Mouse (Mus musculus) natural killer cell, adult 2 months (primary cell): Measurements from ENCODE around the gene Pik3ca.
"Not testable (repeated sequence)": the region's sequence is repeated elsewhere in the genome, so short reads cannot be mapped to it uniquely, and the experiment has no call there.

ENCODE experiments used
- DNase-seq, 2 experiments: peaks; one replicate each; pipeline ENCODE4 v3.0.0; 2022; ENCODE audit warnings: low spot score in 2 of 2

Pik3ca gene

DNA sequence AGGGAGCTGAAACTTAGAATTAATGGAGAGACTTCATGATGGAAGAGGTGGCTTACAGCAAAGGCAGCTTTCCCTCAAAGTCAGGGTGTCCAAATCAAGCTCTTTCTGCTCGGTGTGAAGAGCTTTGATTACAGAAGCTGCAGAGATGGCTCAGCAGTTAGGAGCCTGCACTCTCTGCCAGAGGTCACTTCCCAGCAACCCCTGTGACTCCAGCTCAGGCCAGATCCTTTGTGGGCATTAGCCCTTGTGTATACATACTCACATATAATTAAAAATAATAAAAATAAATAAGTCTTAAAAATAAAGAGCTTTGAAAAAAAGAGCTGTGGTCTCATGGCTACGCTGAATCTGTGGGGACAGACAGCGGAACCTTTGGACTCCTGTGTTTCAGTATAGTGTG, 4.1 kb downstream of the Pik3ca start:
- no peak for DNase-seq

DNA sequence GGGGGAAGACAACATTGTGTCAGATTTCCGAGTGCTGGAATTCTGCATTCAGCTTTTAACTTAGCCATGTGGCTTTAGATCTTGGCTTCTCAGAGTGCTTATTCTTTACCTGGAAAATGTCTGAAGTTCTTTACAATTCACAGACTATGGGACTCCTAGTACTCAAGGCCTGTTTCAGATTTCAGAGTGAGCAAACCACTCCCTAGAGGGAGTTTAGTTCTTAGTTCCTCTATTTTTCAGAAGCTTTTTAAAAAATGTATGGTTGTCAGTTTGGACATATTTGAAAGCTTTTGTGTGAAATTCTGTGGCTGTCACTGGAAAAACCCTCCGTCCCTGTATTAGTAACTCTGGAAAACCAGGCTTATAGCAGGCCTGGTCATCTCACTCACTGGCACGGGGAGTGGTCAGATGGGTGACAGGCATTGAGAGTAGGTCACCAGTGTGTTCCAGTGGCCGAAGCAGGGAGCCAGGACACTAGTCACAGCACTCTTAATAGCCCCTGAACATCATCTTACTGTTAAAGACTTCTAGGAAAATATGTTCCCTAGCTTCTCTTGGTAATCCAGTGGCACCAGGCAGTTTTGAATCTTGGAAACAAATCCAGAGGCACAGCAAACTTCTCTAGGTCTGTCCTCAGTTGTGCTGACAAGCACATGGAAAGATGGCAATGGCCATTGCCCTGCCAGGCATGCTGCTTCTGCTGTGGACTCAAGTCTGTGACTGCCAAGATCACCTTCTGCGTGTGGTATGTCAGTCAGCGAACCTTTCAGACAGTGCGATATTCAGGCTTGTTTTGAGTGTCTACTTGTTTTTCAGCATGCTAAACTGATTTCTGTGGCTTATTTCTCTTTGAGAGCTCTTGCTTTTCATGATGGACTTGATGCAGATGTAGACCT, 5.8 kb downstream of the Pik3ca start:
- DNase-seq = no peak

DNA sequence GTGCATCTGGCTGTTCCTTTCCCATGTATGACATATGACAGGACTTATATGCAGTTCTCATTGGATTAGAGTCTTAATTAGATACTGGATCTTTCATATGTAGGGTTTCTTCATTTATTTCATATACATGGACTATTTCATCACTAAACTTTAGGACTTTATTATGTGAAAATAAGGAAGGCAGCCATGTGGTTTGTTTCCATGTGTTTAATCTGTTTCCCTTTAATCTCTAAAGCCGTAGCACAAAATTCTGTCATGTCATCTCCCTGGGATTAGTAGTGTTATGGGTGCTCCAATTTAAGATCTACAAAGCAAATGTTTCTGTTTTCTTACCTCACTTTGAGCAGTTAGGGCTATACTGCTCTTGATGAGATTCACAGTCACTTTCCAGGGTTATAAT, 8.2 kb downstream of the Pik3ca start:
- DNase-seq = no peak

DNA sequence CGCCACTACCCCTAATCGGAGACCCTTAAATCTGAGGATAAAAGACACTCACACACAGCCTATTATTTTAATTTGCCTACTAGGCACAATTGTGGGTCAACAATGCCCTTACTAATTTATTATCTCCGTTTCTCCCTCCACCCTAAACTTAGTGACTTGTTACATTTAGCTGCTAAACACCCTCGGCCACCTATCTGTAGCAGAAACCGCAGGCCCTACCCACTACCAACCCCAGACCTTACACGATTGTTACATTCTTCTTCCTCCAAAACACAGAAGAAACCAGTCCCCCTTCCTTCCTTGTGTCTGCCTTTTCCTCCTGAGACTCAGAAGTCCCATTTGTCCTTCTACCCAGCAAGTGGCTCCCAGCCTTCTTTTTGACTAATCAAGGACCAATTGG, 9.3 kb downstream of the Pik3ca start:
- DNase-seq = no peak

DNA sequence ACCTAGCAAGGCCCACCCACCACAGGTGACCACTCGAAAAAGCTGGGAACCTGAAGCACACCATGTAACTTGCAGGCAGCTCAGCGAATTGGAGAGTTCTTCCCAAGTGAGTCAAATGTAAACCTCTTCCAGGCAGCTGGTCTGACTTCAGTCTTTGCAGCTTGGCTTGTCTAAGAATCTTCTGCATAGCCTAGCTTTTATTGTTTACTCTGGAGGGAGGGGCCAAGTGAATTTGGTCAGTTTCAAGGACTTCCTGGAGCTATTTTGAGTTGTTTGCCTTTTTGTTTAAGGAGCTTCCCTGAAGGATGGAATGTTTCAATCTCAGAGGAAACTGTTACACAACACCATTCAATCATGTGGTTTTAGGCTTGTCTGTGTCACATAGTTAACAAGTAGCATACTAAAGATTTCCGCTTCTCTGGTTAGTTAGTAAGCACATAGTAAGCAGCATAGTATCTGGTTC, 11.4 kb downstream of the Pik3ca start:
- DNase-seq = no peak

DNA sequence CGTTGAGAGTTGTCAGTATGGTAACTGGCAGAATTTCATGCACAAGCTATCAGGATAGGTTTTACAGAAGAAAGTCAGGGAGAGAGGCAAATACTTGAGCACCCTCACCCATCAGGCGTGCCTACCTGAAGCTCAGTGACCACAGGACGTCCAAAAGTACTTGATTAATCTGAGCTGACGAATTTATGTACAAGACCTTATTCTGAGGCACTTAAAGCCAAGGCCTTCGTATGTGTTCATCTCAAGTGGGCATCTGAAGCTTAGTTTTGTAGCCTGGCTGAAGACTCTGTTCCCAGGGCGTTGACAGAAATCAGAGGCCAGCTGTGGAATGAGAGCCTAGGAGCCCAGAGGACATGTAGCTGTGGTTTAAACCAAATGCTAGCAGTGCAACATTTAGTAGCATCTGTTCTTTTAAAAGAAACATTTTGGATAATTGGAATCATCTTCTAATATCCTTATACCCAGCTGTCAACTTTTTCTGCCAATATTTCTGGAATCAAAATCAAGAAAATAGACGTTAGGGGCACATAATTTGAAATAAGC, 15.1 kb downstream of the Pik3ca start:
- DNase-seq = no peak

DNA sequence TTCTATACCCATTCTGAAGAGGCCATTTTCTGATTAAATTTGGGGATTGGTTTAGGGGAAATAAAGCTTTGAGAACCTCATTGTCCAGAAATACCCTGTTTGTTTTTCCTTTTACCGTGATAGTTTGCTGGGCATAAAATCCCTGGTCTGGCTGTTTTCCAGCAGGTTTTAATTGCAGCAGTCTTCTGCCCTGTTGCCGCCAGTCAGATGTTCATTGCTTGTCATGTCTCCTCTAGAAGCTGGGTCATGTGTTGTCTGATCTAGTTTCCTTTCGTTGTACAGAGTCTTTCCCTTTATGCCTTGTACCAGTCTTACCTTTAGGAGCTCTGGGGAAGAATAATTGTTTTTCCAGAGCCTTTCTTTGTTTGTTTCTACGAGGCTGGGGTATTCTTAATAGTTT, 16.9 kb downstream of the Pik3ca start:
- DNase-seq = no peak

DNA sequence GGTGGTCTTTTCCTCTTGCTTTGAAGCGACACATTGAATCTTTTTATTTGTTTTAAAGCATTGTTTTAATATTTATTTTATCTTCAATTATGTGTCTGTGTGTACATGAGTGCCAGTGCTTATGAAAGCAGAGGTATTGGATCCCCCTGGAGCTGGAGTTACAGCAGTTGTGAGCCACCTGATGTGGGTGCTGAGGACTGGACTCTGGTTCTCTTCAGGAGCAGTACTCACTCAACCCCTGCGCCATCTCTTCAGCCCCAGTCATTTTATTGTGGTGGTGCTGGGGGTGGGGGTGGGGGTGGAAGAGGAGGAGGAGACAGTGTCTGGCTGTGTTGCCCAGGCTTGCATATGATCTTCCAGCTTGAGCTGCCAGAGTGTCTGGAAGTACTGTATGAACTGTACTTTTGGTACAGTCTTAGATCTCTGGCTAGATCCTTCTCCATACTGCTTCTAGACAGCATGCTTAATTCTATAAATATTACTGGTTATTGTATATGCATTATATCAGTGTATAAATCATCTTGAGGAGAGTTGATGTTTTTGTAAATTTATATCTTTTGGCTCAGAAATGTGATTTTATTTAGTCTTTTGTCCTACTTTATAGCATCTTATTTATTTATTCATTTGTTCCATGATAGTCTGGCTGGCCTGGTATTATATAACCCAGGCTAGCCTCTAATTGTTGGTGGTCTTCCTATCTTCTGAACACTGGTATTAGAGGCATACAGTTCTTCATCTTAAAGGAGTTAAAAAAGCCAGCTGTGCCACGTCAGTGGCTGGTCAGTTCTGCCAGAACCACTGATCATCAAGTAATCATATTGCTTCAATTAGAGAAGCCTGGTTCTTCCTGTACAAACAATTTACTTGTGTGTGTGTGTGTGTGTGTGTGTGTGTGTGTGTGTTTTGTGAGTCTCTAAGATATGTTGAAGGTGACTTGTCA, 18.2 kb downstream of the Pik3ca start:
- DNase-seq = no peak

DNA sequence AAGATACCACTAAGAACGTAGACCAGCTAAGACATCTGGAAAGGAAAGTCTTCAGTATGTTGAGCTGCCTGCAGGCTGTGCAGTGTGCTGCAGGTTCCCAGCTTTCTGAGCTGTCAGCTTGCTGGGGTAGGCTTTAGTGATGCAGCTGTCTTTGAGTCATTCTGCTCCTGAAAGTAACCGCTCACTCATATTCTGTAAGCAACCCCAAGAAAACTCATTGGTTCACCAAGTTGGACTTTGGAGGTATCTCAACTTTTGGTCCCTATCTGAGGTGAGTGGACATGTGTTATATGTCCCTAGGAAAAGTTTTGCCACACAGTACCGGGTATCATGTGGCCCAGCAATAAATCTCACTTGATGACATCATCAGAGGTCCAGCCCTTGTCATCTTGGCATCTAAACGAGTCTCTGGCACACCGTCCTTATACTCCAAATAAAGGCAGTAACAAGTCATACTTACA, 20.3 kb downstream of the Pik3ca start:
- no peak for DNase-seq

DNA sequence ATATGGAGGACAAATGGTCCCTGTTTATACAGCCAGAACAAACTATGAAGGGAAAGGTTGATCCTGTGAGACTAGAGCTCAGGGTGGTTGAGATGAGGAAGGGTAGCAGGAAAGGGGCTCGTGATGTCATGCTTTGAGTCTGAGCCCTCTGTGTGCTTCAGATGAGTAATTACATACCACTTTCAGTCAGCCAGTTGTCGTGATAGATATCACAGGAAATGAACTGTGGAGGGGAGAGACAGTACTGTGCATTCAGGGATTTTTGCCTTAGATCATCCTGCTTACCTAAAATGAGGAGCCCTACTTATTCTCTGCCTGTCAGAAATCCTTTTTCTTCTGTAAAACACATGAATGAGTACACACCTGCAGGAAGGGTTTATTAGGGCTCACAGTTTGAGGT, 22.4 kb downstream of the Pik3ca start:
- peak in 1 of 2 experiments; percentile 17 for DNase-seq

DNA sequence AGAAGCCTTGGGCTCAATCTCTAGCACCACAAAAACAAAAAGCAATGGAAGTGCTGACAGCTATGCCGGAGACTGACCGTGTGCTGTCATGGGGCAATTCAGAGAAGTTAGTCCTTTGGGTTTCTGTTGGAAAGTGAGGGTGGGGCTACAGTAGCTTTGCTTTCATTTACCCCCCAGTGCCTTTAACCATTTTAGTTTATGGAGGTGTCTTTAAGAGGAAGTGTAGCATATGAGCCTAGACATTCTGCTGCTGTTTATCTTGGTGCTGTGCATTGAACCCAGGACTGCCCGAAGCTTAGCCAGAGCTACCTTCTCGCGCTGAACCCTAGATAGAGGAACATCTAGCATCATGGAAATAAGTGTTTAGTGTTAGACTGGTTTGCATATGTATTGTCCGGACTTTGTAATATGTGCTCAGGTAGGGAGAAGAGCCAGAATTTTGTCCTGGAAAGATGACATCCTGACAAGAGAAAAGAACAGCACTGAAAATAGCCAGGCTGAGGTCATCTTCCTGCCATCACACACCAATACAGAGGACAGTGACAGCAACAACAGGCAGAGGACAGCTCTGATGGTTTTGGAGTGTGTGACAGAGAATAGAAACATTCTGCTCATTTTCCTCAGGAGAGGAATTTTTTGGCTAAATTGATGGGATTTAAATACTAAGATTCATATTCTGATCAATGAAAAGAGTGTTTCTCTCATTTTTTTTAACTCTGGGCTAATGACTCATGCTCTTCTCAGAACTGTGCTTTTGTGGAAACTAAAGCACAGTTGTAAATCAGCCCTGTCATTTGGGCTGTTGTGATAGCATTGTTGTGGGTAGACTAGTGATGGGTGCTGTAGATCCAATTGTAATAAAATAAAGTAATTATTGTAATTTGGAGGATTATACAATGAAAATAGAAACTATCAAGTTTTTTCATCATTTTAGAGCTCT, 23.9 kb downstream of the Pik3ca start:
- DNase-seq = no peak

DNA sequence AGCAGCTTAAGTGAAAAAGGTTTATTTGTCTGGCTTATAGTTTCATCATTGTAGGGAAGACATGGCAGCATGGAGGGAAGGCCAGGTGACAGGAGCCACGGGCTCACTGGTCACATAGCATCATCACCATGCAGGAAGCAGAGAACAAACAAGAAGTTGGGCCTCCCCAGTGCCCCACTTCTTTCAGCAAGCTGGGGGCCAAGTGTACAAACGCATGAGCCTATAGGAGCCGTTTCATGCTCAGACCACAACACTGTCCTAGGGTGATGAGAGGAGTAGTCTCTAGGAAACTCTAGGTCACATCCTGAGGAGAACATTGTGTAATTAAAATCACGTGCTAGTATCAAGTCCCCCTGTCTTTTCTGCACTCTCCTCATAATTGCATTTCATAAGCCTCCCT, 30.2 kb downstream of the Pik3ca start:
- no peak for DNase-seq

DNA sequence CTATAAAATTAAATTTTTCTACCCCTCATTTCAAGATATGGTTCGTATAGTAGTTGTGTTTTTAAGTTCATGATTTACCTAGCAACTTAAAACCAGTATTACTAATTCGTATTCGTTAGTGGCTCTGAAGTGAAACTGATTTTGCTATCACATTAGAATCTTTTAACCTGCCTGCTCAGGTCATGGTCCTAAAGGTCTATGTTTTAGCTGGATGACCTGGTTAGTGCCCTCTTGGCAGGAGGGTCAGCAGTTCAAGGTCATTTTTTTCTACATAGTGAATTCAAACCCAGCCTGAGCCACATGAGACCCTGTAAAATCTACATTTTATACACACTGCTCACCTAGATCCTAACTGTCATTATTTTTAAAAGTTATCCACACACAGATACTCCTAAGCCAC, 30.9 kb downstream of the Pik3ca start:
- no peak for DNase-seq

DNA sequence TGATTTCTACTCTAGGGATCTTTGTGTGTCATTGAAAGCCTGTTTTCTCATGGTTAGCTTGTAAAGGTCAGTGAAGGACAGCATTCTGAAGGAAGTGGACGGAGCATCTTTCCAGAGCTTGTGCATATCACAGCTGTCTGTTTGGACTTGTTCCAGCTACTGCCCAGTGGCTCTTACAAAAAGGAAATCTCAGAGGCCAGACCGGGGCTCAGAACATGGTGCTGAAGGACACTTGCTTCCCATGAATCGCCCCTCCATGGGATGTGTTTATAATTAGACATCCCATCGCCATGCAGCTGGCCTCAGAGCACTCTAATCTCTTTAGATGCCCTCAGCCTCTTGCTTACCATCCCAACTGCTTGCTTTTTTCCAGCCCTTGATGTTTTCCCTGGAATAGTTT, 31.4 kb downstream of the Pik3ca start:
- no peak for DNase-seq

DNA sequence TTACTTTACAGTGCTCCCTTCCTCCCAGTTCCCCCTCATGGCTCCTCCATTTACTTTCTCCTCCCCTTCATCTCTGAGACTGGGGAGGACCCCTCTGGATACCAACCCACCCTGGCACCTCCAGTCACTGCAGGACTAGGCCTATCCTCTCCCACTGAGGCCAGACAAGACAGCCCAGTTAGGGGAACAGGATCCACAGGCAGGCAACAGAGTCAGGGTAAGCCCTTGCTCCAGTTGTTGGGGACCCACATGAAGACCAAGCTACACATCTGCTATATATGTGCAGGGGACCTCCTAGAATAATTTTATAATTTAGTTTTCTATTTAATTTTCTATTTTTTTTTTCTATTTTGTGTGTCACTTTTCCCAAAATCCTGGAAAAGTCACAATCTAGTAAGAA, 31.9 kb downstream of the Pik3ca start:
- not testable (repeated sequence) for DNase-seq

DNA sequence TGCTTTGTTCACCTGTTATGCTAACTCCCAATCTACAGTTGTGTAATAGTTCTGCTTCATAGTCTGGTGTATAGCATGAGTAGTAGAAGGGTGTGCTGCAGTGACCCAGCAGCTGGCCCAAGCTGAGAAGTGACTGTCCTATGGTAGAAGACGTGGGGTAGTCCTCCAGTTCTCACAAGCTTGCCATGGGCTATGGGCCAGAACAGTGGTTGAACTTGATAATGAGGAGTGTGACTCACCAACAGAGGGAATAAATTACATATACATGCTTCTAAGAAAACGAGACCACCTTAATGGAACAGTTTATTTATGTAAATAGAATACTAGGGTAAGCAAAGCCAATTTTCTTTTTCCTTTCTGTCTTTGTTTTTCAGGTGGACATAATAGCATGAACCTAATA, 32.9 kb downstream of the Pik3ca start:
- DNase-seq = no peak

DNA sequence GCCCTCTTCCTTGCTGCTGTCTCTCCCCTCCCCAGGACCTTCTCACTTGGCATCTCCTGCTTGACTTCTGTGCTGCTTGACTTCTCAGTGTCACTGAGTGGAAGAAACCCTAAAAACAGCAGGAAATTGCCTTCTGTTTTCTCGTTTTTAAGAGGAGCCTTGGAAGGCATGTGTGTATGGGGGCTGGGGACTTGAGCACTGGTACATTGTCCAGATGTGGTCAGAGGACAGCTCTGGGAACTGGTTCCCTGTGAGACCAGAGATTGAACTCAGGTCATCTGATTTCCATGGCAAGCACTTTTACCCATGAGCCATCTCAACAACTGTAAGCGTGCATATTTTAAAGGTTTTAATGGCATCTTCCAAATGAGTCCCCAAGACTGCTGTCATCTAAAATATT, 36.5 kb downstream of the Pik3ca start:
- DNase-seq = no peak

DNA sequence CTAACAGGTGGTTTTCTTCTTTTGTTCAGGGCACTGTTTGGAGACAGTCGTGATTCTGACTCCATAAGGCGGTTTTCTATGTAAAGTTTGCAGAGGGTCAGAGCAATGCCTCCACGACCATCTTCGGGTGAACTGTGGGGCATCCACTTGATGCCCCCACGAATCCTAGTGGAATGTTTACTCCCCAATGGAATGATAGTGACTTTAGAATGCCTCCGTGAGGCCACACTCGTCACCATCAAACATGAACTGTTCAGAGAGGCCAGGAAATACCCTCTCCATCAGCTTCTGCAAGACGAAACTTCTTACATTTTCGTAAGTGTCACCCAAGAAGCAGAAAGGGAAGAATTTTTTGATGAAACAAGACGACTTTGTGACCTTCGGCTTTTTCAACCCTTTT, 38.6 kb downstream of the Pik3ca start:
- DNase-seq = no peak

DNA sequence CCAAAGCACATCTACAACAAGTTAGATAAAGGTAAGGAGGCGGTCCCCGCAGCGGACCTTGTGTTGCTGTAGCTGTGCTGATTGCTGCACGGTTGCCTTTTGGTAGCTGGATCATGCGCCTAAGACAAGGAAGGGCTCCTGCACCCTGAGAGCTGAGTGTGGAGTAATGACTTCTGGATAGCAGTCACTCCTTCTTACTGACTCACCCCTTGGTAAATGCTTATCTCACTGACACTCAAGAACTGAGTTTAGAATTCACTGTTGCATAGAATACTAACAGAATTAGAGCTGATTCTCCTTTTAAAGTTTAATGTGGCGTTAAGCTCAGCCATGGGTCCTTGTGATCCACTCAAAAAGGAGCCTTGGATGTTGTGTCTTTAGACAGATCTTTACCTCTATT, 39.8 kb downstream of the Pik3ca start:
- no peak for DNase-seq

DNA sequence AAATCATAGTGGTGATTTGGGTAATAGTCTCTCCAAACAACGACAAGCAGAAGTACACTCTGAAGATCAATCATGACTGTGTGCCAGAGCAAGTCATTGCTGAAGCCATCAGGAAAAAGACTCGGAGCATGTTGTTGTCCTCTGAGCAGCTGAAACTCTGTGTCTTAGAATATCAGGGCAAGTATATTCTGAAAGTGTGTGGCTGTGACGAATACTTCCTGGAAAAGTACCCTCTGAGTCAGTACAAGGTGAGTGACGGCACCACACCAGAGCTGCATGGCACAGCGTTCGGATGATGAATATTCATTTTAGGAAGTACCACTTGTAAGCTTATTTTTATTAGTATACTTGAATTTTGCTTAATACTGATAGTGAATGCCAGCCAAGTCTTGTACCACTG, 40.3 kb downstream of the Pik3ca start:
- no peak for DNase-seq

DNA sequence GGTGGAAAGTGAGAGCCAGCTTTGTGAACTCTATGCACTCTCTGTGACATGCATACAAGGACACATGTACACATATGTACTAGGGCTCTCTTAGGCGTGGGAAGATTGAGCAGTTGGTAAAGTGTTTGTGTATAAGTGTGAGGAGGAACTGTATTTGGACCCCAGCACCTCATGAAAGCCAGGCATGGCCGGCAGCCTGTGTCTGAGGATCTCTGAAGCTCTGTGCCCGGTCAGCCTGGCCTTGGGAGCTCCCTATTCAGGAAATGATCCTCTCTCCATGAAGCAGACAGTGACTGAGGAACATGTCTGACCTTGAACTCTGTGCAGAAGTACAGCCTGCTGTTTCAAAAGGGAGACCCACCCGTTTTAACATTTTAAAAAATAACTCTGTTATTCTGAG, 41.2 kb downstream of the Pik3ca start:
- no peak for DNase-seq
